Mouse (Mus musculus): ENCODE data around the gene Nrxn2. TPM values are rescaled to one million over a fixed set of nuclear protein-coding genes. Genes with fewer than 3 reads are reported as not detected.

The Nrxn2 gene
- polyA plus RNA-seq, 2 experiments = 2.6 to 3.6 TPM

DNA sequence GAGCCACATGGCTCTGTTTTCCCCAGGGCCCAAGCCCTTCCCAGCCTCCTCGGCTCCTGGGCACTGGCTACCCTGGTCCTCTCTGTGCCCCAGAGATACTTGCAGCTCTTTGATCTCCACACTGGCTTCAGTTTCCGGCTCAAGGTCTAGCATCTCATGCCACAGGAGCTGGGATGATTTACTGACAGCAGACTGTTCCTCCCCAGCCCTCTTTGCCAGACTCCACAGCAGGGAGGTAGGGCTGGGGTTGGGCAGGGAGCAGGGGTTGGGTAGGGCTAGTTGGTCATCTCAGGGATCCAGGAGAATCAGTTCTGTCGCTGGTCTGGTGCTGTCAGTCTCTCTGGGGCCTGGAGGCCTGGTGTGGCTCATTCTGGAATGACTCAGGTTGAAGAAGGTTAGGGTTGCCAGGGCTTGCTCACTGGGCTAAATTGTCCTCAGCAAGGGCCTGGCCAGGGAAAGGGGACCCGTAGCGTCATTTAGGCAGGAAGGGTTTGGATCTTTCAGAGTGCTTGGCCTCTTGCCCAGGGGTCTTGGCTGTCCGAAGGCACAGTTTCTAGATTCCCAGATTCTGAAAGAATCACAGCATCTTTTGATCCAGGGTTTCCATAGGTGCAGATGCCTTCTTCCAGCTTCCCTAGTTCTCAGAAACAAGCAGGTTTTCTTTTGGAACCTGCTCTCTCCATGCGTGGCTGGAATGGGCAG, 28.4 kb downstream of the Nrxn2 start:
- no peak for TF ChIP-seq POLR2A (IDR thresholded peaks at IDR 0.05; ENCODE audit: borderline replicate concordance, extremely low read depth, insufficient read depth, insufficient read length)
- no peak overlapping the region for H3K9ac ChIP-seq (ENCODE audit: low read depth, low read length, severe bottlenecking)
- DNase-seq (ENCODE audit: low spot score) = no peak
- H3K36me3 ChIP-seq (ENCODE audit: control insufficient read depth, insufficient read depth, low read length) = no peaks in the 10 kb centered on the region
- H3K4me3 ChIP-seq (replicated peaks; ENCODE audit: low read length) = no peak overlapping the region
- peaks cover 3% of the 10 kb centered on the region; the same call in 1 of the 2 replicates for H3K4me1 ChIP-seq (ENCODE audit: control insufficient read depth, insufficient read depth, low read length)
- ATAC-seq (ENCODE audit: low FRiP score, low read depth) = no peak
- WGBS = 41% methylated on average over 7 of the region's 7 CpGs
- no peak overlapping the region for H3K27ac ChIP-seq (replicated peaks; ENCODE audit: low read depth, low read length)
- no peaks in the 10 kb centered on the region for H3K9me3 ChIP-seq (ENCODE audit: control insufficient read depth, low read length)
- H3K27me3 ChIP-seq (ENCODE audit: control insufficient read depth, insufficient read depth, low read length) = no peaks in the 10 kb centered on the region; the same call in 1 of the 2 replicates
- H3K4me2 ChIP-seq (replicated peaks; ENCODE audit: low read depth, low read length, severe bottlenecking) = peak overlapping the region; percentile 41; the same call in 1 of the 2 replicates

DNA sequence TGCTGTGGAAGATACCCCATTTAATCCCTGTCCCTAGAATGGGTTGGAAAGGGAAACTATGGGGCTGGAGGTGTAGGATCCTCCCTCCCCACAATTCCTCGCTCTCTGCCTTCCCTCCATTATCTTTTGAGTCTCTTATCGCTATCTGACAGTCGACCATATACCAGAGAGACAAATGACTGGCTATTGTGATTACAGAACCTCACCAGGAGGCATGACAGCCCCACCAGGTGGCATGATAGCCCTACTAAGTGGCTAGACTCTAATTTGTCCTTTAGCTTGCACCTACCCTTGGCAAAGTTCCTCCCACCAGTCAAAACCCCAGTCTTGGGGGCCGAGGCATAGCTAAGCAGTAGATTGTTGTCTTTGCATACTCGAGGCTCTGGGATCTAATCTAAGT, 30.2 kb downstream of the Nrxn2 start:
- H3K9me3 ChIP-seq (ENCODE audit: control insufficient read depth, low read length) = no peaks in the 10 kb centered on the region
- peaks cover 3% of the 10 kb centered on the region; the same call in 1 of the 2 replicates for H3K4me1 ChIP-seq (ENCODE audit: control insufficient read depth, insufficient read depth, low read length)
- no peaks in the 10 kb centered on the region for H3K36me3 ChIP-seq (ENCODE audit: control insufficient read depth, insufficient read depth, low read length)
- peak overlapping the region; percentile 25; the same call in 1 of the 2 replicates for H3K4me3 ChIP-seq (replicated peaks; ENCODE audit: low read length)
- H3K27me3 ChIP-seq (ENCODE audit: control insufficient read depth, insufficient read depth, low read length) = no peaks in the 10 kb centered on the region; the same call in 1 of the 2 replicates
- TF ChIP-seq POLR2A (IDR thresholded peaks at IDR 0.05; ENCODE audit: borderline replicate concordance, extremely low read depth, insufficient read depth, insufficient read length) = no peak
- DNase-seq (ENCODE audit: low spot score) = no peak
- H3K9ac ChIP-seq (ENCODE audit: low read depth, low read length, severe bottlenecking) = no peak overlapping the region; the same call in 1 of the 2 replicates
- ATAC-seq (ENCODE audit: low FRiP score, low read depth) = no peak
- WGBS = 42% methylated on average over 5 of the region's 5 CpGs
- no peak overlapping the region for H3K27ac ChIP-seq (replicated peaks; ENCODE audit: low read depth, low read length)
- peak overlapping the region; percentile 41; the same call in 1 of the 2 replicates for H3K4me2 ChIP-seq (replicated peaks; ENCODE audit: low read depth, low read length, severe bottlenecking)

DNA sequence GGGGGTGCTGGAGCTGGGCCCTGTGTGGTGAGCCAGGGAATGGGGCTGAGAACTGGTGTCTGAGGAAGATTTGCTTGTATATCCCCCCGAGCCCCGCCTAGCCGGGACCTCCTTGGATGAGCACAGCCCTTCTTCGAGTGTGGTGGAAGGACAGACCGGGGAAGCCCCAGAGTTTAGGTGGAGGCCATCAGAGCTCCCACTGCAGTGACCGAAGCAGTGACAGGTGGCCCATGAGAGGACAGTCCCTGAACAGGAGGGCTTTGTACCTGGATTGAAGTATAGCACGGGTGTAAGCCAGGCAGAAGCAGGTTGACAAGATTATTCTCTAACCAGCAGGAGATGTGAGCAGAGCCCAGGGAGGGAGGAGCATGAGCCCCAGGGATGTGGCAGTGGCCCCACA, 31.3 kb downstream of the Nrxn2 start:
- Histone ChIP-seq H3K27me3 (ENCODE audit: control insufficient read depth, insufficient read depth, low read length) (no peaks in the 10 kb centered on the region; the same call in 1 of the 2 replicates), H3K9me3 (ENCODE audit: control insufficient read depth, low read length) (no peaks in the 10 kb centered on the region), H3K4me1 (ENCODE audit: control insufficient read depth, insufficient read depth, low read length) (peaks cover 3% of the 10 kb centered on the region; the same call in 1 of the 2 replicates), H3K27ac (replicated peaks; ENCODE audit: low read depth, low read length) (no peak overlapping the region), H3K36me3 (ENCODE audit: control insufficient read depth, insufficient read depth, low read length) (no peaks in the 10 kb centered on the region), H3K4me3 (replicated peaks; ENCODE audit: low read length) (no peak overlapping the region), H3K4me2 (replicated peaks; ENCODE audit: low read depth, low read length, severe bottlenecking) (no peak overlapping the region), H3K9ac (ENCODE audit: low read depth, low read length, severe bottlenecking) (0 out of 2 replicates have a peak overlapping the region, but pooled peaks have one; percentile 4)
- ATAC-seq (ENCODE audit: low FRiP score, low read depth) (no peak), DNase-seq (ENCODE audit: low spot score) (no peak)
- TF ChIP-seq POLR2A (IDR thresholded peaks at IDR 0.05; ENCODE audit: borderline replicate concordance, extremely low read depth, insufficient read depth, insufficient read length) = no peak
- 70% methylated on average over 7 of the region's 7 CpGs for WGBS

DNA sequence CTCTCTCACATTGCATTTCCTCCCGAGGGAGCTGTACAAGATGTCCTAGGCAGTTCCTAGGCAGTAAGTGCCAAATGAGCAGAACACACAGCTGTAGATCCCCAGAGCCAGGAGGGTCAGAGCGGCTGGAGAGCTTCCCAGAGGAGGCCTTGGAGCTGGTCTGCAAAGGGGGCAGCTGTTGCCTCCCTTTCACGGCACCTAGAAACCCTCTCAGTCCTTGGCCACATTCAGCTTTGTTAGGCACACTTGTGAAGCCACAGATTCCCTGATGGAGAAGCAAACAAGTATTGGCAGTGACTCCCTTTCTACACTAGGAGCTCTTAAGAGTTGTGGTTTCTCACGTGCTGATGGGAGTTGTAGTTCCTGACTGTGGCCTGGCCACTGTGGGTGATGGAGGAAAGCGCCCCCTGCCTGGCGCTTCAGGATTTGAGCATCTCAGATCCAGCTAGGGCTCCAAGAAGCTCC, 33.5 kb downstream of the Nrxn2 start:
- no peak overlapping the region for H3K4me2 ChIP-seq (replicated peaks; ENCODE audit: low read depth, low read length, severe bottlenecking)
- no peaks in the 10 kb centered on the region for H3K9me3 ChIP-seq (ENCODE audit: control insufficient read depth, low read length)
- H3K9ac ChIP-seq (ENCODE audit: low read depth, low read length, severe bottlenecking) = no peak overlapping the region
- TF ChIP-seq POLR2A (IDR thresholded peaks at IDR 0.05; ENCODE audit: borderline replicate concordance, extremely low read depth, insufficient read depth, insufficient read length) = no peak
- 20% methylated on average over 6 of the region's 6 CpGs for WGBS
- peaks cover under 1% of the 10 kb centered on the region; the same call in 1 of the 2 replicates for H3K4me1 ChIP-seq (ENCODE audit: control insufficient read depth, insufficient read depth, low read length)
- H3K36me3 ChIP-seq (ENCODE audit: control insufficient read depth, insufficient read depth, low read length) = no peaks in the 10 kb centered on the region
- H3K4me3 ChIP-seq (replicated peaks; ENCODE audit: low read length) = no peak overlapping the region
- ATAC-seq (ENCODE audit: low FRiP score, low read depth) (peak; percentile 85), DNase-seq (ENCODE audit: low spot score) (peak; percentile 85)
- H3K27me3 ChIP-seq (ENCODE audit: control insufficient read depth, insufficient read depth, low read length) = no peaks in the 10 kb centered on the region
- no peak overlapping the region for H3K27ac ChIP-seq (replicated peaks; ENCODE audit: low read depth, low read length)

DNA sequence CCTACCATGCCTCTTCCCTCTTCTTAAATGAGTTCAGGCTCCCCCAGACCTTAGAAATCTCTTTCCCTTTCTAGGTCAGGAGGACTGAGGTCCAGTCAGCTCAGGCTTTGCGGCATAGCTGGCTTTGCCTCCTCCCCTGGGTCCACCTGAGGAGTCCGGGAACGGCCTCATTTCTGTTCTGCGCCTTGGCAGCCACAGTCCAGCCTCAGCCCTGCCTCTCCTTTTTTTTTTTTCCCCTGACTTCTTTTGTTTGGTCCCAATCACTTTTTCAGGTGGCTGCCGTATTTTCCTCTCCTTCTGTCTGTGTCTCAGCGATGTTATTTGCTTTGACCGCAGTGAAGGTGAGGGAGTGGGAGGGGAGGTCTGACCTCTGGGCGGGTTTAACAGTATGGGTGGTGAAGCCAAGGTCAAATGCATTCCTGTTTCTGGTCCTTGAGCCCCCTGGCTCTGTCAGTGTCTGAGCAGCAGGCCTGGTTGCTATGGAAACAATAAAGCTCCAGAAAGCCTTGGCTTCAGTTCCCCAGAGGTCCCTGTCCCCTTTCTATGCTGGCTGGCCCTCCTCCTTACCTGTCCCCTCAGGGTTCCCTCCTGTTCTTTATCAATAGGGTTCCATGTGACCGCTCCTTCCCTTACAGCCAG, 34.3 kb downstream of the Nrxn2 start:
- 54% methylated on average over 9 of the region's 9 CpGs for WGBS
- DNase-seq (ENCODE audit: low spot score) (no peak), ATAC-seq (ENCODE audit: low FRiP score, low read depth) (no peak)
- Histone ChIP-seq H3K4me1 (ENCODE audit: control insufficient read depth, insufficient read depth, low read length) (no peaks in the 10 kb centered on the region; the same call in 1 of the 2 replicates), H3K27ac (replicated peaks; ENCODE audit: low read depth, low read length) (no peak overlapping the region), H3K4me2 (replicated peaks; ENCODE audit: low read depth, low read length, severe bottlenecking) (no peak overlapping the region), H3K9ac (ENCODE audit: low read depth, low read length, severe bottlenecking) (no peak overlapping the region), H3K4me3 (replicated peaks; ENCODE audit: low read length) (no peak overlapping the region), H3K27me3 (ENCODE audit: control insufficient read depth, insufficient read depth, low read length) (no peaks in the 10 kb centered on the region), H3K36me3 (ENCODE audit: control insufficient read depth, insufficient read depth, low read length) (no peaks in the 10 kb centered on the region), H3K9me3 (ENCODE audit: control insufficient read depth, low read length) (no peaks in the 10 kb centered on the region)
- TF ChIP-seq POLR2A (IDR thresholded peaks at IDR 0.05; ENCODE audit: borderline replicate concordance, extremely low read depth, insufficient read depth, insufficient read length) = no peak

All from limb, embryonic 14.5 days (tissue).